Mouse (Mus musculus) cerebellum, adult 2 months (tissue): ENCODE measurements around the gene Ltb4r1.

ENCODE experiments used
- CTCF ChIP-seq: fragments of 200-500 bp; IDR thresholded peaks from 2 replicates; pipeline ENCODE4 v1.5.1; 2011; ENCODE audit warnings: low read depth, mild to moderate bottlenecking, control low read depth, low read length, moderate library complexity, borderline replicate concordance; ENCODE audit not compliant: insufficient read depth
- POLR2A ChIP-seq: fragments of 200-500 bp; IDR thresholded peaks from 2 replicates; pipeline ENCODE4 v1.6.1; 2011; ENCODE audit warnings: low read length, control low read depth, borderline replicate concordance; ENCODE audit not compliant: insufficient read depth

GRCm38 (mm10) chr14:55779656-55780055, 13.9 kb downstream of the Ltb4r1 start:
- no peak for TF ChIP-seq CTCF
- TF ChIP-seq POLR2A, result no peak
